Mouse (Mus musculus) bone marrow, adult 2 months (tissue): ENCODE data around the gene Cdk5rap2.

ENCODE experiments used
- CTCF ChIP-seq: fragments of 200-500 bp; IDR thresholded peaks from 2 replicates; pipeline ENCODE4 v1.5.1; 2011; ENCODE audit warnings: low read length, control low read depth; ENCODE audit not compliant: control insufficient read depth, insufficient read depth
- POLR2A ChIP-seq: fragments of 200-500 bp; IDR thresholded peaks from 2 replicates; pipeline ENCODE4 v1.6.1; 2011; ENCODE audit warnings: low read depth, mild to moderate bottlenecking, control low read depth, low read length, borderline replicate concordance; ENCODE audit not compliant: control insufficient read depth

DNA sequence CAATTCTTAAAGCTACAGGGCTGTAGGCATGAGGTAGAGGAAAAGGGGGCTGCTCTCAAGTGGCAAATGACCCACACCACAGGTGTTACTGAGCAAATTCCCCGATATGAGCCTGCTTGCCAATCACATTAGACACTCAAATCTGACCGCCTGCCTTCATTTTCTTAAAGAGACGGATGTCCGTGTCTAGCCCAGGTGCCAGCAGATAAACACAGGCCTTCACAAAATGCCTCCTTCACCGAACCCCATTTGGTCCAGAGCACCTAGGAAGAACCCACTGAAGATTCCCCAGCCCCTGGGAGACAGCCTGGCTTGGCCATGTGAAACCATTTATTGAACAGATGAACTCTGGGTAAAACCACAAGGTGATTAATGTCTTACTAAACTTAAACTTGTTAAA is 13.5 kb downstream of the Cdk5rap2 start:
- TF ChIP-seq POLR2A (no peak), CTCF (no peak)
